ENCODE assay signal across 8 mouse cellular contexts in the genomic region with DNA sequence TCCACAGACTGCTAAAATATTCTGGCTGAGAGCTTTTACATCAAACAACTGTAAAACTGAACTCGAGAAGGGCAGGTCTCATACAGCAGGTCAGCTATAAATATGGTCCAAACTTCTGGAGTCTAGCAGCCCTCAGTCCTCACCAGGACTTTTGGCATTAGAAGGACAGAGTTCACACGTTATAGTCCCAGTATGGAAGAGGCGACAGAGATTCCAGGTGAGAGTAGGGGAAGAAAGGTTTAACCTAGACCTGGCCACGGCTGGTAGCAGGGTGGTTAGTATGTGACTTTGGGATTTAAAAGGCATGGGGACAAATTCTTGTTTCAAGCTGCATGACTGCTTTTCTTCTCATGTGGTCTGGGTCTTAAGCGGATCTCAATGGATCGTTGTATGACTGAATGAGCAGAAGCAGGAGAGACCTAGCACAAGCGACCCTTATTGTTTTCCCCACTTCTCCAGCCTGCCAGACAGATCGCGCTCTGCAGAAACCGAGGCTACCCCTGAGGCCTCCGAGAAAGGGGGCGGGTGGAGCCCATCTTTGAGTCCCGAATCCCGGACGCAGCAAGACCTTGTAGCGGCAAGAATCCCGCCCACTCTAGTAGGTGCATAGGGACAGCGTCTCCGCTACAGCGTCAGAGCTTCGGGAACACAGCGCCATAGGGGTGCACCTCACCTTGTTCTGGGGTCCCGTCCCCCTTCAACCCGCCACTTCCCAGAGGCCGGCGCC. TPM values are rescaled to one million over a fixed set of nuclear protein-coding genes. Genes with fewer than 3 reads are reported as not detected.
DNase-seq lines count a peak whose midpoint lies in the region; TF ChIP-seq lines count a peak whose summit lies in the region.

No protein-coding gene starts in this region.

- peak overlapping the region; percentile 80 for H3K27ac ChIP-seq in testis, adult 2 months (ENCODE audit: control insufficient read depth, insufficient read depth, low read depth, low read length)
- peak overlapping the region; percentile 88 for H3K27ac ChIP-seq in limb, embryonic 10.5 days
- no peak overlapping the region for H3K27ac ChIP-seq in olfactory bulb, adult 2 months (ENCODE audit: insufficient read depth, low read depth, low read length)

- no peaks in the 10 kb centered on the region for H3K36me3 ChIP-seq in testis, adult 2 months (ENCODE audit: control insufficient read depth, insufficient read depth, low read length)
- peaks cover 23% of the 10 kb centered on the region for H3K36me3 ChIP-seq in limb, embryonic 10.5 days

- no peak for TF ChIP-seq POLR2A in testis, adult 2 months (IDR thresholded peaks at IDR 0.05; ENCODE audit: control insufficient read depth, low read depth, low read length)
- TF ChIP-seq POLR2A in olfactory bulb, adult 2 months (IDR thresholded peaks at IDR 0.05; ENCODE audit: insufficient read depth, low read depth, low read length): no peak

- H3K9me3 ChIP-seq in limb, embryonic 10.5 days (replicated peaks): no peaks in the 10 kb centered on the region

- TF ChIP-seq CTCF in testis, adult 2 months (IDR thresholded peaks at IDR 0.05; ENCODE audit: control insufficient read depth, insufficient read depth, insufficient replicate concordance, low read depth, low read length): no peak
- no peak for TF ChIP-seq CTCF in olfactory bulb, adult 2 months (IDR thresholded peaks at IDR 0.05; ENCODE audit: insufficient read depth, low read depth, low read length)

- peak overlapping the region; percentile 91 for H3K4me3 ChIP-seq in testis, adult 2 months (ENCODE audit: control insufficient read depth, low read depth, low read length)
- H3K4me3 ChIP-seq in limb, embryonic 10.5 days: peak overlapping the region; percentile 72
- peak overlapping the region; percentile 78 for H3K4me3 ChIP-seq in olfactory bulb, adult 2 months (ENCODE audit: insufficient read depth, low read depth, low read length)

- peak; percentile 72 for DNase-seq in cerebellum, adult 9-10 months
- DNase-seq in cerebellum, postnatal 14 days: no peak
- no peak for DNase-seq in testis, postnatal 10 days (ENCODE audit: low spot score)
- peak; percentile 37 for DNase-seq in limb, embryonic 10.5 days (ENCODE audit: low spot score)
- no peak for DNase-seq in adrenal gland, postnatal 4 days (ENCODE audit: low spot score in 2 of 2)
- DNase-seq in Muller cell, postnatal 12 days (ENCODE audit: inconsistent ontology term): no peak

- H3K4me1 ChIP-seq in testis, adult 2 months (ENCODE audit: control insufficient read depth, insufficient read depth, low read length): peaks cover 7% of the 10 kb centered on the region
- H3K4me1 ChIP-seq in limb, embryonic 10.5 days: peaks cover 51% of the 10 kb centered on the region
- H3K4me1 ChIP-seq in olfactory bulb, adult 2 months (ENCODE audit: control insufficient read depth, insufficient read depth, low read length): peaks cover 17% of the 10 kb centered on the region

- WGBS in limb, embryonic 10.5 days: 3% methylated on average over 26 of the region's 26 CpGs
- 1% methylated on average over 26 of the region's 26 CpGs for WGBS in olfactory bulb, adult 2 months

- H3K27me3 ChIP-seq in testis, adult 2 months (ENCODE audit: control insufficient read depth, insufficient read depth, low read length): no peaks in the 10 kb centered on the region
- H3K27me3 ChIP-seq in limb, embryonic 10.5 days (ENCODE audit: low read depth, poor library complexity, severe bottlenecking): no peaks in the 10 kb centered on the region

RNA-seq across cellular contexts. Expression of a gene that starts 0.4 kb away (rescaled TPM):
- polyA plus RNA-seq in testis, adult 2 months (2012; rRNA removed): 57.5 and 64.0 TPM in 2 replicates
- polyA plus RNA-seq in limb, embryonic 10.5 days (2016; fragmentation: Nextera tagmentation; extraction: Ambion mirVana): 108 and 124 TPM in 2 replicates
- not detected in 2 replicates for polyA plus RNA-seq in olfactory bulb, adult 2 months (2012; ENCODE audit: insufficient read depth, insufficient read length, low replicate concordance, missing spikeins)
- 100 to 1,000 TPM; 108 to 110 TPM for total RNA-seq in adrenal gland, postnatal 4 days (2021)

RNA-seq across cellular contexts. Expression of a gene that starts 5.6 kb away (rescaled TPM):
- polyA plus RNA-seq in testis, adult 2 months (2012; rRNA removed): 44.8 and 47.1 TPM in 2 replicates
- 113 and 116 TPM in 2 replicates for polyA plus RNA-seq in limb, embryonic 10.5 days (2016; fragmentation: Nextera tagmentation; extraction: Ambion mirVana)
- polyA plus RNA-seq in olfactory bulb, adult 2 months (2012; ENCODE audit: insufficient read depth, insufficient read length, low replicate concordance, missing spikeins): not detected in 2 replicates
- 10 to 100 TPM; 60.4 to 64.4 TPM for total RNA-seq in adrenal gland, postnatal 4 days (2021)

RNA-seq across cellular contexts. Expression of a gene that starts 5.9 kb away (rescaled TPM):
- 9.8 and 10.4 TPM in 2 replicates for polyA plus RNA-seq in testis, adult 2 months (2012; rRNA removed)
- 0.86 and 1.7 TPM in 2 replicates for polyA plus RNA-seq in limb, embryonic 10.5 days (2016; fragmentation: Nextera tagmentation; extraction: Ambion mirVana)
- polyA plus RNA-seq in olfactory bulb, adult 2 months (2012; ENCODE audit: insufficient read depth, insufficient read length, low replicate concordance, missing spikeins): not detected in 2 replicates
- total RNA-seq in adrenal gland, postnatal 4 days (2021): under 1 TPM; 0.62 to 0.87 TPM

RNA-seq across cellular contexts. Expression of a gene that starts 16.0 kb away (rescaled TPM):
- polyA plus RNA-seq in testis, adult 2 months (2012; rRNA removed): 5.9 and 7.0 TPM in 2 replicates
- 11.7 and 13.5 TPM in 2 replicates for polyA plus RNA-seq in limb, embryonic 10.5 days (2016; fragmentation: Nextera tagmentation; extraction: Ambion mirVana)
- polyA plus RNA-seq in olfactory bulb, adult 2 months (2012; ENCODE audit: insufficient read depth, insufficient read length, low replicate concordance, missing spikeins): not detected in 2 replicates
- total RNA-seq in adrenal gland, postnatal 4 days (2021): 10 to 100 TPM; 14.3 to 14.7 TPM

RNA-seq across cellular contexts. Expression of a gene that starts 39.4 kb away (rescaled TPM):
- polyA plus RNA-seq in testis, adult 2 months (2012; rRNA removed): 443 and 501 TPM in 2 replicates
- polyA plus RNA-seq in limb, embryonic 10.5 days (2016; fragmentation: Nextera tagmentation; extraction: Ambion mirVana): 1.0 and 1.3 TPM in 2 replicates
- polyA plus RNA-seq in olfactory bulb, adult 2 months (2012; ENCODE audit: insufficient read depth, insufficient read length, low replicate concordance, missing spikeins): not detected in 2 replicates
- 1 to 10 TPM; 2.7 to 4.6 TPM for total RNA-seq in adrenal gland, postnatal 4 days (2021)

Comparison
In these comparisons a context has a peak if more than half of its experiments do, and no peak if none do; other contexts are left out.
1. DNase-seq: peak in cerebellum, adult 9-10 months (single experiment) and limb, embryonic 10.5 days (single experiment); none in cerebellum, postnatal 14 days (0 of 2), testis, postnatal 10 days (single experiment), adrenal gland, postnatal 4 days (0 of 2) and Muller cell, postnatal 12 days (single experiment).
2. RNA of a gene that starts 0.4 kb away (polyA plus RNA-seq): 108 to 124 TPM in limb, embryonic 10.5 days and 57.5 to 64.0 TPM in testis, adult 2 months; not detected in olfactory bulb, adult 2 months; every median in the first group is over 10 times any median in the second.
3. Peak in every context shown above with its lines, with median percentiles within 50 percentile points of each other: H3K4me3 ChIP-seq.